Mouse (Mus musculus) CH12.LX (cell line): Measurements from ENCODE around the gene Atp1a1. TPM values are rescaled to one million over a fixed set of nuclear protein-coding genes. Genes with fewer than 3 reads are reported as not detected.
A peak's percentile ranks its signal among the peaks of the same experiment; 100 is the strongest.

Source experiments
- DNase-seq: peaks from one replicate; pipeline ENCODE4 v3.0.0-alpha.2; 2013; ENCODE audit errors: extremely low read depth
- H3K27ac ChIP-seq: 2 replicates; pipeline ENCODE4 v1.5.1; 2012; ENCODE audit warnings: low read depth, mild to moderate bottlenecking, control low read depth, moderate library complexity; ENCODE audit not compliant: insufficient read depth
- H3K27me3 ChIP-seq: replicated peaks from 2 replicates; pipeline ENCODE3; 2012; ENCODE audit warnings: inconsistent platforms
- H3K36me3 ChIP-seq, 2 experiments: replicated peaks in 1 of 2; 2 replicates each; pipeline versions ENCODE3 to v1.6.1; 2012; ENCODE audit warnings: inconsistent platforms in 1 of 2, low read length in 1 of 2, mild to moderate bottlenecking in 1 of 2, mixed read lengths in 1 of 2, moderate library complexity in 1 of 2; ENCODE audit not compliant: control insufficient read depth in 1 of 2, insufficient read depth in 1 of 2
- H3K4me1 ChIP-seq, 2 experiments: 2 replicates each; pipeline ENCODE4 v1.6.1; 2012; ENCODE audit warnings: inconsistent platforms in 1 of 2, moderate library complexity in 1 of 2; ENCODE audit not compliant: insufficient read depth in 2 of 2, control insufficient read depth in 1 of 2
- H3K4me2 ChIP-seq: 2 replicates; pipeline ENCODE4 v1.6.1; 2012; ENCODE audit warnings: low read depth, mild to moderate bottlenecking, control low read depth; ENCODE audit not compliant: poor library complexity, insufficient read depth, severe bottlenecking
- H3K4me3 ChIP-seq, 3 experiments: fragments of 150-350 bp in 1 of 3; sonication (generic) in 1 of 3; replicated peaks in 1 of 3; 2 replicates each; pipeline versions ENCODE3 to v1.5.1; 2011 to 2012; ENCODE audit warnings: low read depth in 2 of 3, low read length in 2 of 3, mild to moderate bottlenecking in 2 of 3, moderate library complexity in 2 of 3, control low read depth in 1 of 3, improper control_type of control experiment in 1 of 3, inconsistent platforms in 1 of 3, mixed read lengths in 1 of 3; ENCODE audit not compliant: poor library complexity in 1 of 3
- H3K79me2 ChIP-seq: replicated peaks from 2 replicates; pipeline ENCODE4 v1.6.1; 2012; ENCODE audit warnings: mild to moderate bottlenecking, moderate library complexity; ENCODE audit not compliant: control insufficient read depth, poor library complexity, insufficient read depth, severe bottlenecking; ENCODE audit errors: extremely low read depth
- H3K9ac ChIP-seq: 2 replicates; pipeline ENCODE4 v1.6.1; 2012; ENCODE audit warnings: low read depth, mild to moderate bottlenecking, control low read depth, moderate library complexity; ENCODE audit not compliant: insufficient read depth
- H3K9me3 ChIP-seq: replicated peaks from 2 replicates; pipeline ENCODE3; 2012; ENCODE audit warnings: low read length, inconsistent platforms, mixed read lengths
- CHD1 ChIP-seq: IDR thresholded peaks from 2 replicates; pipeline ENCODE4 v1.6.1; 2012; ENCODE audit warnings: low read depth, low read length, improper control_type of control experiment, inconsistent platforms
- CHD2 ChIP-seq: IDR thresholded peaks from 2 replicates; pipeline ENCODE4 v1.6.1; 2011; ENCODE audit warnings: low read length, improper control_type of control experiment
- CTCF ChIP-seq, 2 experiments: IDR thresholded peaks in 1 of 2; conservative IDR thresholded peaks in 1 of 2; 2 replicates each; pipeline ENCODE4 v1.5.1; 2011 to 2012; ENCODE audit warnings: low read depth in 2 of 2, low read length in 2 of 2, improper control_type of control experiment in 1 of 2, inconsistent platforms in 1 of 2, mild to moderate bottlenecking in 1 of 2, moderate library complexity in 1 of 2
- E2F4 ChIP-seq: IDR thresholded peaks from 2 replicates; pipeline ENCODE4 v1.6.1; 2011; ENCODE audit warnings: low read depth, low read length, improper control_type of control experiment; ENCODE audit not compliant: insufficient replicate concordance
- ELF1 ChIP-seq: IDR thresholded peaks from 2 replicates; pipeline ENCODE4 v1.6.1; 2014; ENCODE audit warnings: low read depth, mild to moderate bottlenecking, inconsistent platforms, low read length, improper control_type of control experiment
- EP300 ChIP-seq: IDR thresholded peaks from 2 replicates; pipeline ENCODE4 v1.6.1; 2011; ENCODE audit warnings: low read length, improper control_type of control experiment
- ETS1 ChIP-seq: conservative IDR thresholded peaks from 2 replicates; pipeline ENCODE4 v1.6.1; 2012; ENCODE audit warnings: low read depth, mild to moderate bottlenecking, inconsistent platforms, low read length, improper control_type of control experiment, moderate library complexity
- GABPA ChIP-seq: IDR thresholded peaks from 2 replicates; pipeline ENCODE4 v1.6.1; 2012; ENCODE audit warnings: low read depth, low read length, improper control_type of control experiment, inconsistent platforms; ENCODE audit not compliant: insufficient replicate concordance
- HCFC1 ChIP-seq: IDR thresholded peaks from 2 replicates; pipeline ENCODE4 v1.6.1; 2012; ENCODE audit warnings: low read depth, mild to moderate bottlenecking, inconsistent platforms, low read length, improper control_type of control experiment
- IRF4 ChIP-seq: IDR thresholded peaks from 2 replicates; pipeline ENCODE4 v1.6.1; 2014; ENCODE audit warnings: low read depth, mild to moderate bottlenecking, inconsistent platforms, low read length, improper control_type of control experiment
- JUN ChIP-seq: IDR thresholded peaks from 2 replicates; pipeline ENCODE4 v1.6.1; 2011; ENCODE audit warnings: low read depth, mild to moderate bottlenecking, low read length, improper control_type of control experiment, moderate library complexity; ENCODE audit not compliant: insufficient read depth
- MAFK ChIP-seq: IDR thresholded peaks from 2 replicates; pipeline ENCODE4 v1.6.1; 2011; ENCODE audit warnings: low read length, improper control_type of control experiment; ENCODE audit not compliant: insufficient replicate concordance
- MAX ChIP-seq: IDR thresholded peaks from 2 replicates; pipeline ENCODE4 v1.6.1; 2011; ENCODE audit warnings: low read length, improper control_type of control experiment
- MYC ChIP-seq: IDR thresholded peaks from 2 replicates; pipeline ENCODE4 v1.6.1; 2011; ENCODE audit warnings: low read depth, mild to moderate bottlenecking, improper control_type of control experiment, low read length
- NELFE ChIP-seq: IDR thresholded peaks from 2 replicates; pipeline ENCODE4 v1.6.1; 2011; ENCODE audit warnings: low read depth, low read length, improper control_type of control experiment
- PAX5 ChIP-seq: IDR thresholded peaks from 2 replicates; pipeline ENCODE4 v1.6.1; 2012; ENCODE audit warnings: low read length, inconsistent platforms, mixed read lengths
- POLR2AphosphoS2 ChIP-seq: IDR thresholded peaks from 2 replicates; pipeline ENCODE4 v1.6.1; 2011; ENCODE audit warnings: low read depth, low read length, improper control_type of control experiment
- RAD21 ChIP-seq: IDR thresholded peaks from 2 replicates; pipeline ENCODE4 v1.6.1; 2011; ENCODE audit warnings: low read depth, mild to moderate bottlenecking, low read length, improper control_type of control experiment, moderate library complexity
- RCOR1 ChIP-seq: conservative IDR thresholded peaks from 2 replicates; pipeline ENCODE4 v1.6.1; 2012; ENCODE audit warnings: low read depth, mild to moderate bottlenecking, inconsistent platforms, low read length, improper control_type of control experiment
- SIN3A ChIP-seq: IDR thresholded peaks from 2 replicates; pipeline ENCODE4 v1.6.1; 2012; ENCODE audit warnings: low read length, improper control_type of control experiment, inconsistent platforms
- SMC3 ChIP-seq: IDR thresholded peaks from 2 replicates; pipeline ENCODE4 v1.6.1; 2011; ENCODE audit warnings: low read depth, low read length, improper control_type of control experiment
- TBP ChIP-seq: conservative IDR thresholded peaks from 2 replicates; pipeline ENCODE4 v1.6.1; 2011; ENCODE audit warnings: low read depth, low read length, improper control_type of control experiment
- USF1 ChIP-seq: IDR thresholded peaks from 2 replicates; pipeline ENCODE4 v1.6.1; 2014; ENCODE audit warnings: low read depth, mild to moderate bottlenecking, inconsistent platforms, low read length, improper control_type of control experiment
- USF2 ChIP-seq: conservative IDR thresholded peaks from 2 replicates; pipeline ENCODE4 v1.6.1; 2011; ENCODE audit warnings: low read depth, low read length, improper control_type of control experiment
- ZKSCAN1 ChIP-seq: IDR thresholded peaks from 2 replicates; pipeline ENCODE4 v1.6.1; 2012; ENCODE audit warnings: low read depth, inconsistent platforms, low read length, improper control_type of control experiment, borderline replicate concordance
- dilution Hi-C: fragments of 300-500 bp; cut with MboI; formaldehyde crosslinking; loops from 2 replicates; pipeline ENCODE4 v1.14.3; 2020; ENCODE audit warnings: low sequenced_read_pairs; ENCODE audit not compliant: extremely low pct_unique_long_range_greater_than_20kb, extremely low pct_ligation_motif_present
- in situ Hi-C: fragments of 300-500 bp; cut with MboI; formaldehyde crosslinking; loops from 3 replicates; pipeline ENCODE4 v1.14.3; 2019; ENCODE audit warnings: low sequenced_read_pairs, low pct_ligation_motif_present, low pct_unique_long_range_greater_than_20kb, mixed read lengths
- polyA plus RNA-seq: library from polyadenylated mRNA; unstranded; fragments of >175 nt; gene quantifications from 2 replicates; pipeline ENCODE4 v1.2.1, GENCODE M21; 2012; ENCODE audit warnings: low read depth; ENCODE audit not compliant: insufficient read length
- total RNA-seq, 2 experiments: library from RNA; depleted of rRNA; stranded (reverse); fragments of 300-350 nt in 1 of 2; fragments of >200 nt in 1 of 2; gene quantifications; 2 replicates each; pipeline ENCODE4 v1.2.3; 2012 to 2014

The Atp1a1 gene
- total and polyA plus RNA-seq, 3 experiments = 215 to 337 (median 219) TPM

GRCm38 (mm10) chr3:101603661-101604549, 579 bp downstream of the Atp1a1 start (continued):
- TF ChIP-seq JUN = no peak
- TF ChIP-seq SIN3A = no peak; the same call in 1 of the 2 replicates
- peak; percentile 10 for TF ChIP-seq RAD21
- TF ChIP-seq SMC3 = peak; percentile 57
- no peak for TF ChIP-seq ZKSCAN1
- no peak for TF ChIP-seq ETS1
- TF ChIP-seq MYC = 0 out of 2 replicates have a peak, but pooled peaks have one; percentile 80
- TF ChIP-seq USF1 = no peak
- TF ChIP-seq POLR2AphosphoS2 = no peak
- TF ChIP-seq, all 38 proteins: peak for 14

- DNase-seq = no peak
- H3K27me3 ChIP-seq = no peaks in the 10 kb centered on the region
- in situ Hi-C loops (no loop called here), dilution Hi-C loops (no loop called here)
- H3K79me2 ChIP-seq = peaks cover 52% of the 10 kb centered on the region
- H3K36me3 ChIP-seq = no peaks in the 10 kb centered on the region
- peak overlapping the region; percentile 88 for H3K9ac ChIP-seq
- TF ChIP-seq SMC3 = no peak
- TF ChIP-seq MAX = no peak
- TF ChIP-seq NELFE = no peak
- TF ChIP-seq E2F4 = no peak
- no peak for TF ChIP-seq CTCF (conservative IDR thresholded peaks at IDR 0.05 in 1 of 2, IDR thresholded peaks at IDR 0.05 in 1 of 2; ENCODE audit: low read depth in 2 of 2, low read length in 2 of 2)
- TF ChIP-seq MAFK = no peak
- TF ChIP-seq GABPA = no peak
- TF ChIP-seq CHD1 = peak; percentile 24; the same call in 1 of the 2 replicates
- no peak for TF ChIP-seq USF1
- H3K4me2 ChIP-seq = peak overlapping the region; percentile 82
- no peaks in the 10 kb centered on the region for H3K9me3 ChIP-seq
- no peak overlapping the region for H3K27ac ChIP-seq
- H3K4me3 ChIP-seq = peak overlapping the region; percentile 68 to 77 (median 72)
- peaks cover 21 to 58% of the 10 kb centered on the region in 2 experiments for H3K4me1 ChIP-seq
Measured at GRCm38 (mm10) chr3:101603194-101603593, 1.3 kb downstream of the Atp1a1 start.

DNA sequence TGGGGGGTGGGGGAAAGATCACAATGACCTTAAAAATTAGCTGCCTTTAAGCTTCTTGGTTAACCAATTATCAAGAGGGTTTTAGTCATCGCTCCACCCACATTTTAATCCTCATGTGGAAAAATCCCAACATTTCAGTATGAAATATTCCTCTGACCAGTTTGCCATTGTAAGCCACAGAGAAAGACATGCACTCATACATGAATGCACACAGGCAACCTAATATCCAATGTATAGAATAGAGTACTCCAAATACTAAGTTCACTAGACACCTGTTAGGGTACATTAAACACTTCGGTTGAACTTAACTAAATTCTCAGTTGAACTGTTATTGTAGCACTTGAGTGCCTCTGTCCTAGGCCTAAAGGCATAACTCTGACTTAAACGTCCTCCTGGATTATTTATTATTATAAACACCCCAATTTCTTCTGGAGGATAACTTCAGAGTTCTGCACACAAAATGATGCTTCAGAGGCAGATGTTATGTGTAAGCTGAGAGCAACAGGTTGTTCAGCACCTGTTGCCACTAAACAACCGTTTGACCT, 1.9 kb downstream of the Atp1a1 start:
- no peaks in the 10 kb centered on the region for H3K9me3 ChIP-seq
- peaks cover 25 to 64% of the 10 kb centered on the region in 2 experiments for H3K4me1 ChIP-seq
- no peak for TF ChIP-seq MAX
- no peak for TF ChIP-seq MYC
- TF ChIP-seq IRF4 = no peak
- no peak for TF ChIP-seq CHD1
- TF ChIP-seq HCFC1 = no peak
- no peak for TF ChIP-seq ELF1
- TF ChIP-seq RCOR1 = no peak
- TF ChIP-seq TBP = no peak
- no peak for TF ChIP-seq EP300
- no peak for TF ChIP-seq CHD2
- TF ChIP-seq ETS1 = no peak
- no peak for TF ChIP-seq RAD21
- no peak for TF ChIP-seq PAX5
- TF ChIP-seq USF2 = no peak
- TF ChIP-seq USF1 = no peak
- no peak for TF ChIP-seq E2F4
- no peak for TF ChIP-seq GABPA
- TF ChIP-seq CTCF (conservative IDR thresholded peaks at IDR 0.05 in 1 of 2, IDR thresholded peaks at IDR 0.05 in 1 of 2; ENCODE audit: low read depth in 2 of 2, low read length in 2 of 2) = no peak
- no peak for TF ChIP-seq MAFK
- TF ChIP-seq, all 38 proteins: peak for 0
- in situ Hi-C loops = no loop called here
- Histone ChIP-seq H3K9ac (peak overlapping the region; percentile 88), H3K27me3 (no peaks in the 10 kb centered on the region), H3K4me2 (peak overlapping the region; percentile 82), H3K79me2 (peaks cover 58% of the 10 kb centered on the region), H3K27ac (no peak overlapping the region), H3K36me3 (no peaks in the 10 kb centered on the region), H3K4me3 (peak overlapping the region; percentile 68 to 77 (median 72))
- DNase-seq = no peak
- dilution Hi-C loops = no loop called here
